Mouse (Mus musculus): Measurements from ENCODE around the gene Gm10318. TPM values are rescaled to one million over a fixed set of nuclear protein-coding genes. Genes with fewer than 3 reads are reported as not detected.

Gm10318 gene
- polyA plus RNA-seq, 1 experiment, result not detected

DNA sequence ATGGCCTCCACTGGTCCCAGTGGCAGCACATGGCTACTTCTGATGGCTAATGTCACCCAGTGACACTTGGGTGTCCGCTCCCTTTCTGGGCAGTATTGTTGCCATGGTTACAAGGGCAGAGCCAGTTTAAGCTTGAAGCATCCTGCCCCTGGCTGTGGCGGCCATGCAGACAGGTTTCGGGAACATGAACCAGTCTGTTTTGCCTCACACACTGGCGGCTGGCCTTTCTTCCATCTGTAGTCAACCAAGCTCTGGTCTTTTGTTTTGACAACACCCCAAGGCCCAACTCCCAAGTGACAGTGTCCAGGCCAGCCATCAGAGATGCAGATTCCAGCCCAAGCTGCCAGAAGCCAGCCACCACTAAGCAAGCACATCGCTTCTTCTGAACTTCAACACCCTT lies 42.9 kb downstream of the Gm10318 start:
- H3K79me2 ChIP-seq (ENCODE audit: control insufficient read depth, insufficient read depth), result no peaks in the 10 kb centered on the region
- no peak overlapping the region for H3ac ChIP-seq (ENCODE audit: control insufficient read depth, insufficient read length)
- no peaks in the 10 kb centered on the region for H3K36me3 ChIP-seq (ENCODE audit: control insufficient read depth, insufficient read depth)
- TF ChIP-seq E2F4 (IDR thresholded peaks at IDR 0.05; ENCODE audit: insufficient read depth) (no peak), REST (IDR thresholded peaks at IDR 0.05; ENCODE audit: insufficient read depth, insufficient read length) (no peak), POLR2AphosphoS2 (IDR thresholded peaks at IDR 0.05; ENCODE audit: insufficient read length, low read depth) (no peak), TCF12 (IDR thresholded peaks at IDR 0.05; ENCODE audit: insufficient read depth, poor library complexity, severe bottlenecking) (no peak), TCF3 (IDR thresholded peaks at IDR 0.05; ENCODE audit: insufficient read length, low read depth) (no peak), CEBPB (IDR thresholded peaks at IDR 0.05; ENCODE audit: insufficient read depth, poor library complexity, severe bottlenecking) (no peak), MAX (IDR thresholded peaks at IDR 0.05; ENCODE audit: low read depth) (no peak), SRF (IDR thresholded peaks at IDR 0.05; ENCODE audit: control insufficient read depth, insufficient read length, low read depth) (no peak), POLR2A (IDR thresholded peaks at IDR 0.05; ENCODE audit: insufficient read length, low read depth) (no peak)
- peaks cover 48% of the 10 kb centered on the region for H3K27me3 ChIP-seq (ENCODE audit: control insufficient read depth, insufficient read depth, insufficient read length)
- H3K4me2 ChIP-seq (ENCODE audit: low read depth), result no peak overlapping the region
- no peak overlapping the region for H3K4me3 ChIP-seq

DNA sequence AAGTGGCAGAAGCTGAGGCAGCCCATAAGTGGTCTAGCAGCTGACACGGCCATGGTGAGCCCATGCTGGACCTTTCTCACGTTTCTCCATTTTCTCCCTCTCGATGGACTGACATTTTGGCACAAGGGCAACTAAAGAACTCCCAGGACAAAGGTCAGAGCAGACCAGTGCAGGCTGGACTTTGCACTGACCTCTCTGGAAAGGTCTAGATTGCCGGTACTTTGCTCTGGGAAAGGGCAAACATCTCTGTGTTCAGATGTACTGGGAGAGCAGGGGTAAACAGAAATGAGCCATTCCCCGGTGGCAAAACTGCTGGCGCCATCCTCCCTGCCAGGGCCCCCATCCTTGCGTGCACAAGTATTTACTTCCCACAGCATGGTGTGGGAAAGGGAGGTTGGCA lies 47.5 kb downstream of the Gm10318 start:
- Histone ChIP-seq H3K4me2 (ENCODE audit: low read depth) (no peak overlapping the region), H3K79me2 (ENCODE audit: control insufficient read depth, insufficient read depth) (no peaks in the 10 kb centered on the region), H3K36me3 (ENCODE audit: control insufficient read depth, insufficient read depth) (no peaks in the 10 kb centered on the region), H3ac (ENCODE audit: control insufficient read depth, insufficient read length) (no peak overlapping the region), H3K27me3 (ENCODE audit: control insufficient read depth, insufficient read depth, insufficient read length) (peaks cover 65% of the 10 kb centered on the region), H3K4me3 (no peak overlapping the region)
- TF ChIP-seq MYOD1 (IDR thresholded peaks at IDR 0.05; ENCODE audit: control insufficient read depth in 1 of 3, insufficient read length in 2 of 3, low read depth in 2 of 3), result no peak
- no peak for TF ChIP-seq E2F4 (IDR thresholded peaks at IDR 0.05; ENCODE audit: insufficient read depth)
- no peak for TF ChIP-seq REST (IDR thresholded peaks at IDR 0.05; ENCODE audit: insufficient read depth, insufficient read length)
- no peak for TF ChIP-seq MYOG (IDR thresholded peaks at IDR 0.05; ENCODE audit: control insufficient read depth in 1 of 3, insufficient read depth in 1 of 3, insufficient read length in 2 of 3, low read depth in 2 of 3)

DNA sequence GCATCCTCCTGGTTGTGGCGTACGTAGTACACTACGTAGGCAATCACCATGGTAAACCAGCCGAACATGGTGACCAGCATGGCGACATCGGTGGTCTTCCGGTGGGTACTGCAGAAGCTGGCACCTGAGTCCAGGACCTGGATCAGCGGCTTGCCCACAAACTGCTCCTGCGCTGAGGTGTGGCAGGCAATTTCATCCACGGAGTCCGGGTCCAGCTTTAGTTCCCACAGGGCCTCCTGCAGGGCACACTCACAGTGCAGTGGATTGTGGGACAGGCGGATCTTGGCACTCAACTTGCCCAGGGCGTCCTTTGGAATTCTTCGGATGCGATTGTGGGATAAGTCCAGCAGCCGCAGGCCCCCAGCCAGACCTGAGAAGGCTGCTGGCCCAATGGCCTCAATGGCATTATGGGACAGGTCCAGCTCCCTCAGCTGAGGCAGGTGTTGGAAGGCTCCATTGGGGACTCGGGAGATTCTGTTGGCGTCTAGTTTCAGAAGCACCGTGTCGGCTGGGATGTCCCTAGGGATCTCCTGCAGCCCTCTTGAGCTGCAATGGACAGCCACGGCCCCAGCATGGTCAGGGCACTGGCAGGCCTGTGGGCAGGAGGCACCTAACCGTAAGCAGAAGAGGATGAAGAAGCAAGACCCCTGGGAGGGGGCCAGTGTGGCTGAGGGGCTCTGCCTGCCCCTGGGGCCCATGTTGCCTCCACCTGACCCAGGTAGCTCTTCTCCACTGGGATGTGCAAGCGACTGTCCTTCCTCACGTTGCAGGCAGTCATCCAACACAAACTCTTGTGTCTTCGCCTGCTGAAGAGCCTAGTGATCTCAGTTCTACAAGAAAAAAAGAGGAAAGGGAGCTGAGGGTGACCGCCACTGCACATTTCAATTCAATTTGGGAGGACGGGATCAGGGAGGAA lies 48.5 kb downstream of the Gm10318 start:
- Histone ChIP-seq H3K27me3 (ENCODE audit: control insufficient read depth, insufficient read depth, insufficient read length) (peaks cover 57% of the 10 kb centered on the region), H3K79me2 (ENCODE audit: control insufficient read depth, insufficient read depth) (no peaks in the 10 kb centered on the region), H3K36me3 (ENCODE audit: control insufficient read depth, insufficient read depth) (no peaks in the 10 kb centered on the region), H3K4me3 (no peak overlapping the region), H3ac (ENCODE audit: control insufficient read depth, insufficient read length) (no peak overlapping the region), H3K4me2 (ENCODE audit: low read depth) (no peak overlapping the region)
- no peak for TF ChIP-seq USF1 (IDR thresholded peaks at IDR 0.05; ENCODE audit: low read depth)
- TF ChIP-seq MYOD1 (IDR thresholded peaks at IDR 0.05; ENCODE audit: control insufficient read depth in 1 of 3, insufficient read length in 2 of 3, low read depth in 2 of 3), result no peak
- TF ChIP-seq POLR2A (IDR thresholded peaks at IDR 0.05; ENCODE audit: insufficient read length, low read depth), result no peak
- TF ChIP-seq REST (IDR thresholded peaks at IDR 0.05; ENCODE audit: insufficient read depth, insufficient read length), result no peak
- no peak for TF ChIP-seq TCF3 (IDR thresholded peaks at IDR 0.05; ENCODE audit: insufficient read length, low read depth)
- no peak for TF ChIP-seq TCF12 (IDR thresholded peaks at IDR 0.05; ENCODE audit: insufficient read depth, poor library complexity, severe bottlenecking)

DNA sequence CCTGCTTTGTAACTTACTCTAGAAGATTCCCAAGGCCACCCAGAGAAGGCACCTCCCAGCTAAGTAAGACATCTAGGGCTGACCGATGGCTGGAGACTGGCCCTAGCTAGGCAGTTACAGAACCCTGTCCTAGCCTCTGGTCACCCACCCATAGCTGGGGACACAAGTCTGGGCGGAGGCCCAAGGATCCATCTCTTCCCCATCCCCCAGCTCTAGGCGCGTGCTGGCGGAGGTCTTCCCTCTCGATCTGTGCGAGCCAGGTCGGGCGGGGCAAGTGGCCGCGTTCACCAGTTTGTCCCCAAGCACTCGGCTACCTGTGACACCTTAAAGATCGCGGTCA lies 49.2 kb downstream of the Gm10318 start:
- no peak overlapping the region for H3K4me2 ChIP-seq (ENCODE audit: low read depth)
- no peak overlapping the region for H3ac ChIP-seq (ENCODE audit: control insufficient read depth, insufficient read length)
- peaks cover 50% of the 10 kb centered on the region for H3K27me3 ChIP-seq (ENCODE audit: control insufficient read depth, insufficient read depth, insufficient read length)

More for the DNA sequence above, 49.2 kb downstream of the Gm10318 start:
- no peaks in the 10 kb centered on the region for H3K36me3 ChIP-seq (ENCODE audit: control insufficient read depth, insufficient read depth)
- no peaks in the 10 kb centered on the region for H3K79me2 ChIP-seq (ENCODE audit: control insufficient read depth, insufficient read depth)
- no peak overlapping the region for H3K4me3 ChIP-seq
- TF ChIP-seq MYOD1 (IDR thresholded peaks at IDR 0.05; ENCODE audit: control insufficient read depth in 1 of 3, insufficient read length in 2 of 3, low read depth in 2 of 3) (no peak), USF1 (IDR thresholded peaks at IDR 0.05; ENCODE audit: low read depth) (no peak), MAX (IDR thresholded peaks at IDR 0.05; ENCODE audit: low read depth) (no peak), TCF12 (IDR thresholded peaks at IDR 0.05; ENCODE audit: insufficient read depth, poor library complexity, severe bottlenecking) (no peak), POLR2AphosphoS2 (IDR thresholded peaks at IDR 0.05; ENCODE audit: insufficient read length, low read depth) (no peak), SRF (IDR thresholded peaks at IDR 0.05; ENCODE audit: control insufficient read depth, insufficient read length, low read depth) (no peak), REST (IDR thresholded peaks at IDR 0.05; ENCODE audit: insufficient read depth, insufficient read length) (no peak), CEBPB (IDR thresholded peaks at IDR 0.05; ENCODE audit: insufficient read depth, poor library complexity, severe bottlenecking) (no peak), MYOG (IDR thresholded peaks at IDR 0.05; ENCODE audit: control insufficient read depth in 1 of 3, insufficient read depth in 1 of 3, insufficient read length in 2 of 3, low read depth in 2 of 3) (no peak), TCF3 (IDR thresholded peaks at IDR 0.05; ENCODE audit: insufficient read length, low read depth) (no peak), POLR2A (IDR thresholded peaks at IDR 0.05; ENCODE audit: insufficient read length, low read depth) (no peak), E2F4 (IDR thresholded peaks at IDR 0.05; ENCODE audit: insufficient read depth) (no peak)
